Mouse (Mus musculus) liver, postnatal 0 days (tissue): ENCODE results near the gene Prtn3.

Experiments used
- CTCF ChIP-seq: sonication (generic); IDR thresholded peaks from 2 replicates; pipeline ENCODE4 v1.5.1; 2016; ENCODE audit warnings: antibody characterized with exemption, low read depth
- EP300 ChIP-seq: IDR thresholded peaks from 2 replicates; pipeline ENCODE4 v1.6.1; 2016; ENCODE audit warnings: antibody characterized with exemption, low read depth, mild to moderate bottlenecking

DNA sequence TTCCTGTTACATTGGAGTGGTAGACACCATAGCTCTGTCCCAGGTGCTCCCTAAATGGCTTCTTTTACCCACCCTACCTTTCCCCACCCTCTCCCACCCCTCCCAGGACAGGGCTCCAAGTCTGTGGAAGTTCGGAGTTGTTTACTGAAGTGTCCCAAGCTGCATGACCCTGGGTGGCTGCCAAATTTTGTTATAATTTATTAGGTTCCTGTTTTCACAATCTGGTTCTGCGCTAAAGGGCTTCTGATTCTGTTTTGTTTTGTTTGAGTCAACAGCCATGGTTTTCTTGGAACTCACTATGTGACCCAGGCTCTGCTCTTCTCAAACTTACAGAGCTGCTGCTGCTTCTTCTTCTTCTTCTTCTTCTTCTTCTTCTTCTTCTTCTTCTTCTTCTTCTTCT lies 15.1 kb downstream of the Prtn3 start:
- TF ChIP-seq CTCF (no peak), EP300 (no peak)
